Mouse (Mus musculus): ENCODE data around the gene Elf2. TPM values are rescaled to one million over a fixed set of nuclear protein-coding genes. Genes with fewer than 3 reads are reported as not detected.

Gene Elf2
- total RNA-seq, 2 experiments from 2014 or later = 25.5 to 26.1 TPM

- no peak for DNase-seq (ENCODE audit: low spot score in 2 of 2)
- intact Hi-C loops (cut with DNase I) = loop anchor here (5.0 kb wide), 1 partner anchor 34 kb away; no protein-coding TSS in a partner anchor
These were observed 37.4 kb downstream of the Elf2 start for GRCm38 (mm10) chr3:51302971-51303476.

- no peak for DNase-seq (ENCODE audit: low spot score in 2 of 2)
- intact Hi-C loops (cut with DNase I) = loop anchor here (5.0 kb wide), 1 partner anchor 36 kb away; no protein-coding TSS in a partner anchor
These were observed 38.9 kb downstream of the Elf2 start for GRCm38 (mm10) chr3:51301583-51301982.

- intact Hi-C loops (cut with DNase I) = no loop called here
- no peak for DNase-seq (ENCODE audit: low spot score in 2 of 2)
These were observed 43.7 kb downstream of the Elf2 start for GRCm38 (mm10) chr3:51296790-51297189.

- peak; percentile 55 to 67 for DNase-seq (ENCODE audit: low spot score in 2 of 2)
- intact Hi-C loops (cut with DNase I) = no loop called here
These were observed 45.2 kb downstream of the Elf2 start for GRCm38 (mm10) chr3:51295225-51295624.

- intact Hi-C loops (cut with DNase I) = loop anchor here (5.0 kb wide), 1 partner anchor 38 kb away; no protein-coding TSS in a partner anchor
- no peak for DNase-seq (ENCODE audit: low spot score in 2 of 2)
These were observed 46.2 kb downstream of the Elf2 start for GRCm38 (mm10) chr3:51294251-51294650.

- peak; percentile 89 for DNase-seq (ENCODE audit: low spot score in 2 of 2)
- intact Hi-C loops (cut with DNase I) = loop anchor here (2.0 kb wide), 1 partner anchor 76 kb away; no protein-coding TSS in a partner anchor
These were observed 51.3 kb downstream of the Elf2 start for GRCm38 (mm10) chr3:51288880-51289821.

GRCm38 (mm10) chr3:51284375-51284774 is 56.1 kb downstream of the Elf2 start:
- intact Hi-C loops (cut with DNase I) = no loop called here
- DNase-seq (ENCODE audit: low spot score in 2 of 2) = no peak

GRCm38 (mm10) chr3:51281727-51282126 is 58.7 kb downstream of the Elf2 start:
- intact Hi-C loops (cut with DNase I) = no loop called here
- no peak for DNase-seq (ENCODE audit: low spot score in 2 of 2)

GRCm38 (mm10) chr3:51278433-51278832 is 62.0 kb downstream of the Elf2 start:
- intact Hi-C loops (cut with DNase I) = loop anchor here (5.0 kb wide), 2 partner anchors 46 to 64 kb away; partner anchors contain the start of gene Elf2

GRCm38 (mm10) chr3:51277201-51278150 is 63.0 kb downstream of the Elf2 start:
- intact Hi-C loops (cut with DNase I) = loop anchor here (5.0 kb wide), 2 partner anchors 45 to 65 kb away; partner anchors contain the start of gene Elf2
- peak; percentile 83 to 85 for DNase-seq (ENCODE audit: low spot score in 2 of 2)

More at GRCm38 (mm10) chr3:51278433-51278832, 62.0 kb downstream of the Elf2 start:
- DNase-seq (ENCODE audit: low spot score in 2 of 2) = no peak

GRCm38 (mm10) chr3:51276421-51277111 is 63.9 kb downstream of the Elf2 start:
- intact Hi-C loops (cut with DNase I) = loop anchor here (5.0 kb wide), 2 partner anchors 44 to 66 kb away; partner anchors contain the start of gene Elf2
- peak; percentile 36 to 37 for DNase-seq (ENCODE audit: low spot score in 2 of 2)

- intact Hi-C loops (cut with DNase I) = loop anchor here (5.0 kb wide), 2 partner anchors 44 to 66 kb away; partner anchors contain the start of gene Elf2
- DNase-seq (ENCODE audit: low spot score in 2 of 2) = peak; percentile 98 to 99
These were observed 64.5 kb downstream of the Elf2 start for GRCm38 (mm10) chr3:51275956-51276398.

GRCm38 (mm10) chr3:51270069-51270817 is 70.2 kb downstream of the Elf2 start:
- intact Hi-C loops (cut with DNase I) = no loop called here
- DNase-seq (ENCODE audit: low spot score in 2 of 2) = no peak

- no peak for DNase-seq (ENCODE audit: low spot score in 2 of 2)
- intact Hi-C loops (cut with DNase I) = no loop called here
These were observed 72.0 kb downstream of the Elf2 start for GRCm38 (mm10) chr3:51268434-51268833.

- no peak for DNase-seq (ENCODE audit: low spot score in 2 of 2)
- intact Hi-C loops (cut with DNase I) = no loop called here
These were observed 77.5 kb downstream of the Elf2 start for GRCm38 (mm10) chr3:51262942-51263341.

GRCm38 (mm10) chr3:51258070-51258469 is 82.4 kb downstream of the Elf2 start:
- no peak for DNase-seq (ENCODE audit: low spot score in 2 of 2)
- intact Hi-C loops (cut with DNase I) = no loop called here

GRCm38 (mm10) chr3:51256450-51256849 is 84.0 kb downstream of the Elf2 start:
- intact Hi-C loops (cut with DNase I) = no loop called here
- DNase-seq (ENCODE audit: low spot score in 2 of 2) = no peak

- no peak for DNase-seq (ENCODE audit: low spot score in 2 of 2)
- intact Hi-C loops (cut with DNase I) = no loop called here
These were observed 85.7 kb downstream of the Elf2 start for GRCm38 (mm10) chr3:51254784-51255183.
